Mouse (Mus musculus) kidney, postnatal 0 days (tissue): Measurements from ENCODE around the gene Fbxl2. TPM values are rescaled to one million over a fixed set of nuclear protein-coding genes. Genes with fewer than 3 reads are reported as not detected.

ENCODE experiments used
- ATAC-seq: fragments of 200-750 bp; cut with Nextera tagmentation; replicated peaks from 2 replicates; pipeline ENCODE4 v1.8.0; 2017; ENCODE audit warnings: low read depth, moderate number of reproducible peaks, moderate TSS enrichment, moderate library complexity; ENCODE audit not compliant: low FRiP score
- DNase-seq: peaks from one replicate; pipeline ENCODE4 v3.0.0-alpha.2; 2016; ENCODE audit warnings: low spot score
- H3K27ac ChIP-seq: fragments of 300-500 bp; sonication (generic); 2 replicates; pipeline ENCODE4 v1.5.1; 2014; ENCODE audit warnings: mild to moderate bottlenecking
- H3K27me3 ChIP-seq: fragments of 300-500 bp; sonication (generic); 2 replicates; pipeline ENCODE4 v1.6.1; 2014; ENCODE audit warnings: low read length, mixed read lengths; ENCODE audit not compliant: insufficient read depth
- H3K36me3 ChIP-seq: fragments of 300-500 bp; sonication (generic); 2 replicates; pipeline ENCODE4 v1.6.1; 2014; ENCODE audit warnings: low read length, mixed read lengths; ENCODE audit not compliant: insufficient read depth
- H3K4me1 ChIP-seq: fragments of 300-500 bp; sonication (generic); replicated peaks from 2 replicates; pipeline ENCODE4 v1.6.1; 2014; ENCODE audit warnings: antibody characterized with exemption, low read length, mixed read lengths; ENCODE audit not compliant: insufficient read depth
- H3K4me2 ChIP-seq: fragments of 300-500 bp; sonication (generic); 2 replicates; pipeline ENCODE4 v1.6.1; 2014; ENCODE audit warnings: mild to moderate bottlenecking, low read length, moderate library complexity, mixed read lengths
- H3K4me3 ChIP-seq: fragments of 300-500 bp; sonication (generic); replicated peaks from 2 replicates; pipeline ENCODE4 v1.5.1; 2014; ENCODE audit warnings: low read depth, low read length
- H3K9ac ChIP-seq: fragments of 300-500 bp; sonication (generic); 2 replicates; pipeline ENCODE4 v1.6.1; 2014; ENCODE audit warnings: low read depth, low read length
- H3K9me3 ChIP-seq: fragments of 300-500 bp; sonication (generic); replicated peaks from 2 replicates; pipeline ENCODE4 v1.6.1; 2016; ENCODE audit warnings: low read length, inconsistent platforms, mixed read lengths
- CTCF ChIP-seq: IDR thresholded peaks from 2 replicates; pipeline ENCODE4 v1.5.1; 2016; ENCODE audit warnings: antibody characterized with exemption, low read depth, mild to moderate bottlenecking, moderate library complexity
- WGBS: fragments of 180-500 bp; shearing (Covaris S2); extraction: QIAGEN DNeasy Blood & Tissue Kit; methylation state at CpG from one replicate; pipeline ENCODE4 v1.1.7; 2014; 5-methylcytosine and 5-hydroxymethylcytosine counted together
- polyA plus RNA-seq: library from polyadenylated mRNA; unstranded; fragments of >200 nt; fragmentation: Nextera tagmentation; extraction: Ambion mirVana; gene quantifications from 2 replicates; pipeline ENCODE4 v1.2.1, GENCODE M21; 2015

Fbxl2 gene
- polyA plus RNA-seq, 1 experiment from 2014 or later, result 2.8 TPM

- no peak for TF ChIP-seq CTCF
- H3K4me3 ChIP-seq, result peak overlapping the region; percentile 94
- peaks cover 16% of the 10 kb centered on the region; the same call in 1 of the 2 replicates for H3K4me1 ChIP-seq
- WGBS, result 8% methylated on average over 11 of the region's 11 CpGs
- DNase-seq (peak; percentile 12), ATAC-seq (no peak)
- peak overlapping the region; percentile 97 for H3K27ac ChIP-seq
- H3K27me3 ChIP-seq, result no peaks in the 10 kb centered on the region
- H3K9ac ChIP-seq, result peak overlapping the region; percentile 98
- H3K9me3 ChIP-seq, result no peaks in the 10 kb centered on the region
- H3K36me3 ChIP-seq, result no peaks in the 10 kb centered on the region
- H3K4me2 ChIP-seq, result peak overlapping the region; percentile 86
Observed at GRCm38 (mm10) chr9:113932501-113932900, 113.5 kb downstream of the Fbxl2 start.

- Histone ChIP-seq H3K4me2 (peak overlapping the region; percentile 86), H3K4me3 (peak overlapping the region; percentile 94), H3K36me3 (no peaks in the 10 kb centered on the region), H3K4me1 (peaks cover 16% of the 10 kb centered on the region; the same call in 1 of the 2 replicates), H3K27me3 (no peaks in the 10 kb centered on the region), H3K9me3 (no peaks in the 10 kb centered on the region), H3K27ac (peak overlapping the region; percentile 97), H3K9ac (peak overlapping the region; percentile 98)
- 2% methylated on average over 8 of the region's 8 CpGs for WGBS
- no peak for TF ChIP-seq CTCF
- DNase-seq (no peak), ATAC-seq (no peak)
Observed at GRCm38 (mm10) chr9:113932100-113932470, 113.9 kb downstream of the Fbxl2 start.

GRCm38 (mm10) chr9:113931375-113932099 is 114.5 kb downstream of the Fbxl2 start:
- no peaks in the 10 kb centered on the region for H3K36me3 ChIP-seq
- H3K9ac ChIP-seq, result peak overlapping the region; percentile 98
- peak overlapping the region; percentile 94 for H3K4me3 ChIP-seq
- no peak for TF ChIP-seq CTCF
- peak overlapping the region; percentile 97 for H3K27ac ChIP-seq
- H3K4me2 ChIP-seq, result peak overlapping the region; percentile 86
- peaks cover 16% of the 10 kb centered on the region; the same call in 1 of the 2 replicates for H3K4me1 ChIP-seq
- H3K27me3 ChIP-seq, result no peaks in the 10 kb centered on the region
- H3K9me3 ChIP-seq, result no peaks in the 10 kb centered on the region
- DNase-seq, result peak; percentile 71
- 2% methylated on average over 62 of the region's 91 CpGs for WGBS
- peak; percentile 18 for ATAC-seq

GRCm38 (mm10) chr9:113930534-113931374 is 115.2 kb downstream of the Fbxl2 start, which contains the start of gene Ubp1:
TSS of gene Ubp1 (plus strand) at chr9:113930934.
- ATAC-seq, result peak; percentile 97
- peak within 1 kb of the TSS; percentile 97 for H3K27ac ChIP-seq
- peak; percentile 100 for DNase-seq
- H3K4me1 ChIP-seq, result peaks cover 13% of the 10 kb centered on the region; the same call in 1 of the 2 replicates
- under 1% methylated on average over 55 of the region's 86 CpGs for WGBS
- no peaks in the 10 kb centered on the region for H3K27me3 ChIP-seq
- H3K4me2 ChIP-seq, result peak within 1 kb of the TSS; percentile 86
- no peaks in the 10 kb centered on the region for H3K9me3 ChIP-seq
- peak within 1 kb of the TSS; percentile 98 for H3K9ac ChIP-seq
- H3K4me3 ChIP-seq, result peak within 1 kb of the TSS; percentile 94
- no peak for TF ChIP-seq CTCF
- H3K36me3 ChIP-seq, result no peaks in the 10 kb centered on the region

- H3K4me2 ChIP-seq, result no peak overlapping the region; the same call in 1 of the 2 replicates
- no peak overlapping the region for H3K4me3 ChIP-seq
- DNase-seq, result no peak
- no peak for ATAC-seq
- peaks cover 11% of the 10 kb centered on the region; the same call in 1 of the 2 replicates for H3K4me1 ChIP-seq
- H3K9ac ChIP-seq, result no peak overlapping the region
- no peaks in the 10 kb centered on the region for H3K9me3 ChIP-seq
- H3K27ac ChIP-seq, result no peak overlapping the region
- no peaks in the 10 kb centered on the region for H3K27me3 ChIP-seq
- no peaks in the 10 kb centered on the region for H3K36me3 ChIP-seq
- no peak for TF ChIP-seq CTCF
- WGBS, result 71% methylated on average over 1 of the region's 1 CpGs
Observed at GRCm38 (mm10) chr9:113929676-113930075, 116.3 kb downstream of the Fbxl2 start.

- WGBS, result 88% methylated on average over 4 of the region's 4 CpGs
- TF ChIP-seq CTCF, result no peak
- no peak overlapping the region for H3K9ac ChIP-seq
- no peak overlapping the region for H3K4me3 ChIP-seq
- no peaks in the 10 kb centered on the region; the same call in 1 of the 2 replicates for H3K36me3 ChIP-seq
- H3K9me3 ChIP-seq, result no peaks in the 10 kb centered on the region
- H3K27me3 ChIP-seq, result no peaks in the 10 kb centered on the region
- H3K27ac ChIP-seq, result no peak overlapping the region
- H3K4me2 ChIP-seq, result no peak overlapping the region
- H3K4me1 ChIP-seq, result peaks cover 10% of the 10 kb centered on the region; the same call in 1 of the 2 replicates
- DNase-seq (no peak), ATAC-seq (no peak)
Observed at GRCm38 (mm10) chr9:113928591-113928990, 117.4 kb downstream of the Fbxl2 start.
